Mouse (Mus musculus) kidney, postnatal 4 days (tissue): ENCODE results near the gene Zmiz2.
"Not testable (repeated sequence)": the region's sequence is repeated elsewhere in the genome, so short reads cannot be mapped to it uniquely, and the experiment has no call there.

ENCODE experiments used
- DNase-seq, 2 experiments: peaks; one replicate each; pipeline ENCODE4 v3.0.0; 2021; ENCODE audit warnings: mixed read lengths in 2 of 2

Zmiz2 gene

GRCm38 (mm10) chr11:6420722-6421350 lies 32.0 kb downstream of the Zmiz2 start:
- DNase-seq, result no peak

- no peak for DNase-seq
These were observed 41.3 kb downstream of the Zmiz2 start for GRCm38 (mm10) chr11:6430186-6430585.

GRCm38 (mm10) chr11:6436442-6436841 lies 47.6 kb downstream of the Zmiz2 start:
- DNase-seq, result peak; percentile 67 to 75

- DNase-seq, result no peak
These were observed 48.8 kb downstream of the Zmiz2 start for GRCm38 (mm10) chr11:6437667-6438066.

DNA sequence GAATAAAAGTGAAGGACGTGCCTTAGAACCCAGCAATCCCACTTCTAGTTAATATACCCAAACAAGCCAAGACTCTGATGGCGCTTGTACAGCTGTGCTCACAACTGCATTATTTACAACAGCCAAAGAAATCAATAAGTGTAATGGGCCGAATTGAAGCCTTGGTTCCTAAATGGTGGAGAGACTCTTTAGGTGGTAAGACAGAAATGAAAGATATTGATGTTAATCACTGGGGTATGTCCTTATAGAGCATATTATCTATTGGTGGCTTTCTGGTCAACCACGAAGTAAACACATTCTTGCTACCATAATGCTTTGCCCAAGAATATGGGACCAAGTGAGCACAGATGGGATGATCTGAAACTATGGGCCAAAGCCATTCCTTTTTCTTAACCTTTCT lies 51.3 kb downstream of the Zmiz2 start:
- DNase-seq, result no peak

- no peak for DNase-seq
These were observed 53.7 kb downstream of the Zmiz2 start for GRCm38 (mm10) chr11:6442566-6442965.

DNA sequence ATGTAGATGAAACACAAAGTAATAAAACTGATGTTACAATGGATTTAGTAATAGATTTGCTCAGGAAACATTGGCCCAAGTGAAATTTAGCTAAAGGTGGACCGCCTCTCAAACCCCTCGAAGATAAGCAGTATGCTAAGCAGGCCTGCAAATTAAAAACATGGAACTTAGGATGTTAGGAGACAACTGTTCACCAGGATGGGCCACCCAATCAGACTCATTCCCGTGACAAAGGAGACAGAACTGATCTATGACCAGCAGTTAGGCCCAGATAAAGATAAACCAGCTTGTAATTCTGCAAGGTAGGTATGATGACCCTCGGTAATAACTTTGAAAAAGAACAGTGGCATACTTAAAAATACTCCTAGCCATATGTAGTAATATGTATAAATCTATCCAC lies 54.2 kb downstream of the Zmiz2 start:
- DNase-seq, result no peak

DNA sequence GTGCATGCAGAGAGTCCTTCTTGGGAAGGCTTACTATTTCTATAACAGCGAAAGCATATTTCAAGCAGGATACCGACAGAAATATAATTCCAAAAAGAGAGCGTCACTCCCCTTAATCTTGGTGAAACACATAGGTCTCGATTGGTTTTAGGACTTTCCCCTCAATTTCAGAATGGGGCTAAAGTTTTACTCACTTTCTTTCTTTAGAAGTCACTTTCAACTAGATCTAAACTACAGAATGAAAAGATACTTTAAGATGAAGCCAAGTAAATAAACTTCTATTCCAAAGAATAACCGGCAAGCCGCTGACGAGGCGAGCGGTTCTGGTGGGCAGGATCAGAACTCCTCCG lies 54.8 kb downstream of the Zmiz2 start:
- no peak for DNase-seq

DNA sequence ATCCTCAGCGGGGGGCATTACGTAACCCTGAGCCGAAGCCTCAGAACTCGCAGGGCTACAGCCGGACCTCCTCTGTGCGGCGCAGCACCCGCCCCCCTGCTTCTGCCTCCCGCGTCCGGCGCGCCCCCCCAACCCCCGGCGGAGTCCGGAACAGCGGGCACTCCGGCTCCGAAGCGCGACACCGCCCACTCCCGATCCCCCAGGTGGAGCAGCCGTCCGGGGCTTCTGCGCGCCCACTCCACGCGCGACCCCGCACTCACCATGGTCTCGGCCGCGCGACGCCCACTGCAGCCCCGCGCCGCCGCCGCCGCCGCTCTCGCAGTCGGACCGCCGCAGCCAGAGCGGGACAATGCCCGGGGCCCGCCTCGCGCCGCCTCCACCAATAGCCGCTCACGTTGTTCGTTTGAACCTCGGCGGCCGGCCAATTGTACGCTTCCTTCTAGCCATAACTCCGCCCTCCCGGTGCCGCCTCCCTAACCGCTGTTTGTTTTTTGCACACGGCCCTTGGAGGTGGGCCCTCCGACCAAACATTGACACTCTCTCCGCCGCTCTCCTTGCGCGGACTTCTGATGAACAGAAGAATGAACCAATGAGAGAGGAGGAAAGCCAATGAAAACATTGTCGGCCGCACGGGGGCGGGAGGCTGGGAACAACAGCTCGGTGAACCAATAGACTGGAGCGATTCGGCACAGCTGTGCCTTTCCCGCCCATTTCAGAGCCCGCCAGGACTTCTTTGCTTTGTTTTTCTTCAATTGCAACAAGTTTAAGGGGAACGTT lies 55.4 kb downstream of the Zmiz2 start, which contains the start of gene H2afv:
H2afv (minus strand) TSS at position 367 of the 777 bp plus-strand sequence.
- DNase-seq, result peak; percentile 100

GRCm38 (mm10) chr11:6445441-6445840 lies 56.6 kb downstream of the Zmiz2 start:
- no peak for DNase-seq

GRCm38 (mm10) chr11:6445951-6446350 lies 57.1 kb downstream of the Zmiz2 start:
- DNase-seq, result no peak

DNA sequence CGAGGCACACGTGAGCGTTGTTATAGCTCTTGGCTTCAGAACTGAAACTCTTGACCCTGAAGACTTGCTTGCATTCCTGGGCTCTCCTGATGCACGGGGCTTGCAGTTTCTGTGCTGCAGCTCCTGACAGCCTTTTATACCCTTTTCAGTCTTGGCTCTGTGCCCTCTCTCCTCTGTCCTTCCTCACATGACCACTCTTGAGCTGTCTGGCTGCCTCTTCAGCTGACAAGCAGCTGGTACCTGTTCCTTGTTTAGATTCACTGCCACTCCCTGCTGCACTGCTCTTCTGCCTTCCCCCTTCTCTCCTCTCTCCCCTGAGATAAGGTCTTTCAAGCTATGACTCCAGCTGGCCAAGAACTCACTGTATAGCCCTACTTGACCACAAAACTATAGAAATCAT lies 58.6 kb downstream of the Zmiz2 start:
- no peak for DNase-seq

GRCm38 (mm10) chr11:6448155-6448554 lies 59.3 kb downstream of the Zmiz2 start:
- DNase-seq, result not testable (repeated sequence)
